Mouse (Mus musculus) cerebellum, adult 18-20 months (tissue): ENCODE measurements at regions not wholly inside any gene's neighbourhood (a gene's known extent, or its start where the extent isn't known, plus 50 kb on each side); places are given as distances from the start of the nearest gene placed in this dataset.
A peak's percentile ranks its signal among the peaks of the same experiment; 100 is the strongest.
"Not testable (repeated sequence)": the region's sequence is repeated elsewhere in the genome, so short reads cannot be mapped to it uniquely, and the experiment has no call there.

Source experiments
- DNase-seq, 2 experiments: peaks; one replicate each; pipeline ENCODE4 v3.0.0; 2021

DNA sequence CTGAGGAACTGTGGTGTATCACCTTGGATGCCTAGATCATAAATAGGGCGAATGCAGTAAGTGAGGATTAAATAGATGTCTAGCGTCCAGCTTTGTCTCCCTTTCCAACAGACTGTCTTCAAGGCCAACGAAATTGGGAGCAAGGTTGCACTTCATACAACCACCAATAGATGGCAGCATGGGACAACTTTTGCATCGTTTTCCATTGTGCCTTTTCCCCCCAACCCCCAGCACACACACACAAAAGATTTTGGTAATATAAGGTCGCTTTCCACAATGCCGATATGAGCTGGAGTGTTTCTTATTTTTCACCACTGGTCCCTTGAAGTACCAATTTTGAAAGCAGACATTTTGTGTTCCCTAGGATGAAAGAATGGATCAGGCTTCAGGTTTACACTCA is 304.7 kb downstream of the BC048507 start:
- DNase-seq = peak; percentile 18 to 19

GRCm38 (mm10) chr13:68173456-68173855 is 310.3 kb downstream of the BC048507 start:
- DNase-seq = not testable (repeated sequence)
